Mouse (Mus musculus) bone marrow macrophage, adult 2 months (primary cell): ENCODE results near the gene Plpp2. TPM values are rescaled to one million over a fixed set of nuclear protein-coding genes. Genes with fewer than 3 reads are reported as not detected.

Experiments used
- H3K27ac ChIP-seq: 2 replicates; pipeline ENCODE4 v1.5.1; 2012; ENCODE audit warnings: low read depth, low read length; ENCODE audit not compliant: insufficient read depth
- H3K4me1 ChIP-seq: 2 replicates; pipeline ENCODE4 v1.6.1; 2012; ENCODE audit warnings: low read length; ENCODE audit not compliant: control insufficient read depth, insufficient read depth
- H3K4me3 ChIP-seq: 2 replicates; pipeline ENCODE4 v1.5.1; 2012; ENCODE audit warnings: mild to moderate bottlenecking, low read length, moderate library complexity; ENCODE audit not compliant: insufficient read depth
- CTCF ChIP-seq: IDR thresholded peaks from 2 replicates; pipeline ENCODE4 v1.5.1; 2012; ENCODE audit warnings: low read depth, mild to moderate bottlenecking, low read length, moderate library complexity
- POLR2A ChIP-seq: IDR thresholded peaks from 2 replicates; pipeline ENCODE4 v1.6.1; 2012; ENCODE audit warnings: mild to moderate bottlenecking, low read depth, low read length, borderline replicate concordance
- polyA plus RNA-seq: library from polyadenylated mRNA; stranded (reverse); fragments of >200 nt; gene quantifications from 2 replicates; pipeline ENCODE4 v1.2.4, GENCODE M21; 2012; ENCODE audit not compliant: missing spikeins, insufficient read depth, insufficient read length

Gene Plpp2
- polyA plus RNA-seq, result 16.9 and 21.1 TPM in 2 replicates

DNA sequence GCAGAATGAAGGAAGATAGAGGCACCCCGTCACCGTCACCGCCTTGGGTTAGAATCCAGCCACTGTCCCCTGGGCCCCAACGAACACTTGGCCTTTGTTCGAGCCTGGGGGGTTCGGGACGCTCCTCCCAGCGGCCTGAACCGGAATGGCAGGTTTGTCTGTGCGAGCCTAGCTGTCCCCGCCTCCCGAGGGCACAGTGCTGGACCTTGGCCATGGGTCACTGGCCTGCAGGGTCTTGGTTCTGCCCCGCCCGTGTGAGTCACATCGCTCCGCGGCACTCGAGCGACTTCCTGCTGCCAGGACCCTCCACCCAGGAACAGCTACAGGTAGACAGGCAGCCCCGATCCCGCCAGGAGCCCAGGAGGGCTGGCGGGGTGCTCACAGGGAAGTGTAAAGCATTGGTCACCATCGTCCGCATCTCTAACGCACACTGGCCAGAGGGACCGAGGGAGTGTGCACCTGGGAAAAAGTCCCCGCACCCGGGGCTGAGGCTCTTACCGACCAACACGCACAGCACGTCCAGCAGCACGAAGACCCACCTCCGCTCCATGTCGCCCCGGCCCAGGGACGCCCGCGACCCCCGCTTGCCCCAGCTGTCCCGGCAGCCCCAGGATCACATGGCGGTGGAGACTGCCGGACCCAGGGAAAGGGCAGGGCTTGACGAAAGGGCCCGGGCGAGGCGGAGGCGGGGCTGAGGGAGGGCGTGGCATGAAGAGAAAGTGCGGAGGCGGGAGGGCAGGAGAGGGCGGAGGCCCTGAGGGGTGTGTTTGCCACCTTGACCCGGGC is at the start of gene Plpp2:
TSS of gene Plpp2 (minus strand) at position 671 of the 786 bp plus-strand sequence.
- H3K27ac ChIP-seq, result peak within 1 kb of the TSS; percentile 3; the same call in 1 of the 2 replicates
- peak within 1 kb of the TSS; percentile 90 for H3K4me3 ChIP-seq
- H3K4me1 ChIP-seq, result peaks cover 20% of the 10 kb centered on the region
- TF ChIP-seq POLR2A (no peak), CTCF (no peak; the same call in none of the 2 replicates)

DNA sequence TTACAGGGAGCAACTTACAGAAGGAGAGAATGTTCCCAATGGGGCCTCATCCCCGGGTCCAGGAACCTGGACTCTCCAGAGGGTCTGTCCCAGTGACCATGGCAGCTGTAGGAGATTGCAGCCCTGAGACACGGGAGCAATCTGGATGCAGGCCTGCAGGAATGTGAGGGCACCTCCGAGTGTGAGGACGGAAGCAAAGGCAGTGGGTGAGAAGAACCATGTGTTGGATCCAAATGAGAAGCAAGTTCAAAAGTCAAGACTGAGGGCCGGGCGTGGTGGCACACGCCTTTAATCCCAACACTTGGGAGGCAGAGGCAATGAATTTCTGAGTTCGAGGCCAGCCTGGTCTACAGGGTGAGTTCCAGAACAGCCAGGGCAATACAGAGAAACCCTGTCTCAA is 47.9 kb upstream of the Plpp2 start:
- no peak overlapping the region for H3K4me3 ChIP-seq
- no peak overlapping the region for H3K27ac ChIP-seq
- no peaks in the 10 kb centered on the region for H3K4me1 ChIP-seq
- TF ChIP-seq CTCF, result no peak
- no peak for TF ChIP-seq POLR2A

DNA sequence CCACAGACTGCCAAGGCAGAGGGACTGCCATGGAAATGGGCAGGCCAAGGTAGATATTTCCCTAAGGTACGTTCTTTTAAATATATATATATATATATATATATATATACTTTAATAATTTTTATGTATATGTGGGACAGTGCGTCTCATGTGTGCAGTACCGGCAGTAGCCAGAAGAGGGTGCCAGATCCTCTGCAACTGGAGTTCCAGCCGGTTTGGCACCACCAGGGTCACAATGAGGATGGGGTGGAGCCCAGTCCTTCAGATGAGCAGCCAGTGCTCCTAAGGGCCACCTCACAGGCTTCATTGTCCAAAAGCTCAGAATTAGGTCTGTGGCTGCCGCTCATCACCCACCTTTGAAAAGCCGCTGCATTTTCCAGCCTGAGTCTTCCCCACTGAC is 47.2 kb upstream of the Plpp2 start:
- no peaks in the 10 kb centered on the region for H3K4me1 ChIP-seq
- TF ChIP-seq POLR2A (no peak), CTCF (peak; percentile 68; the same call in 1 of the 2 replicates)
- H3K4me3 ChIP-seq, result no peak overlapping the region

DNA sequence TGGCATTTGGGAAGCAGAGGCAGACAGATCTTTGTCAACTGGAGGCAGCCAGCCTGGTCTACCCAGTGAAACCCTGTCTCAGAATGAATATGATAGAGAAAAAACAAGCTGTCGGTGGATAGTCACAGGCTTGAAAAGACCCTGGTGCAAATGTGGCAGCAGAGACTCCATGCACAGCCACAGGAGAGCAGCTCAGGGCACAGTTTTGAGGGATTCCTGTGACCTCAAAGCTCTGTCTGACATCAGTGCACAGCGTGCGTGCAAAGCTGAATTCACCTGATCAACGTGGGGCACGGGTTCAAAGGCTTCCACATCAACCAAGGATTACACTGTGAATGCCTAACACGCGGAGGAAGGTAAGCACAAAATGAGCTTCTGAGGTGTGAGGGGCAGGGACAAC is 46.8 kb upstream of the Plpp2 start:
- H3K4me3 ChIP-seq, result no peak overlapping the region
- no peaks in the 10 kb centered on the region for H3K4me1 ChIP-seq
- TF ChIP-seq POLR2A (no peak), CTCF (no peak)
- H3K27ac ChIP-seq, result no peak overlapping the region

More for the DNA sequence above, 47.2 kb upstream of the Plpp2 start:
- H3K27ac ChIP-seq, result no peak overlapping the region

DNA sequence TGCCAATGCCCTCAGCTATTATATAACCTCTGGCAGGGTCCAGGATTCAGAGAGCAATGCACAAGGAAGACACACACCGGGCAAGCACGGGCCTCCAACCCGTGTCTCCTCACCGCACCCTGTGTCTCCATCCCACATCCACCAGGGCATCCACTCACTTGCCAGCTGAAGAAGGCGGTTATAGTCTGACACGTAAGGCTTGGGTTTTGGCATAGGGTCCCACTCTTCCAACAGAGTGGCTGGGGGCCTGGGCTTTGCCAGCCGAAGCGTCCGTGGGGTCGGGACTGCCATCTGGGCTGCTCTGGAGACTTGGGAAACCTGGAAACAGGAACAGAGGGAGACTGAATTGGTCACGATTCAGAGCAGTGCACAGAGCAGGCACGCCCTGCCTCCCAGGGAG is 46.2 kb upstream of the Plpp2 start:
- H3K4me3 ChIP-seq, result no peak overlapping the region
- H3K4me1 ChIP-seq, result no peaks in the 10 kb centered on the region
- H3K27ac ChIP-seq, result no peak overlapping the region
- no peak for TF ChIP-seq POLR2A
- TF ChIP-seq CTCF, result no peak

DNA sequence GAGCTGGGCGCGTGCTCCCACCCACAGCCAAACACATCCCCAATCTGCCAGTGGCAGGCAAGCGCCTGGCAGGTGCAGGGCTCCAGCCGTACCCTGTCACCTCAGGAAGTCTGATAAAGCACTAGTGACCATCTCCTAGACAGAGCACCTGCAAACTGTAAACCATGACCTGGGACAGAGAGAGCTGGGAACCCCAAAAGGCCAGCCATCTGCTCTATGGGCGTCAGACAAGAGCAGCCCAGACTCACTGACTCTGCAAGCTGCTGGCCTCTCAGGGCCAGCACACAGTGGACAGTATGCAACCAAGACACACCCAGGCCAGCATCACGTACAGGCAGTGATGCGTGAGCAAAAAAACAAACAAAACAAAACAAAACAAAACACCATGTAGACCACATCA is 45.3 kb upstream of the Plpp2 start:
- Histone ChIP-seq H3K4me1 (no peaks in the 10 kb centered on the region), H3K4me3 (no peak overlapping the region), H3K27ac (no peak overlapping the region)
- TF ChIP-seq POLR2A (no peak), CTCF (no peak)

DNA sequence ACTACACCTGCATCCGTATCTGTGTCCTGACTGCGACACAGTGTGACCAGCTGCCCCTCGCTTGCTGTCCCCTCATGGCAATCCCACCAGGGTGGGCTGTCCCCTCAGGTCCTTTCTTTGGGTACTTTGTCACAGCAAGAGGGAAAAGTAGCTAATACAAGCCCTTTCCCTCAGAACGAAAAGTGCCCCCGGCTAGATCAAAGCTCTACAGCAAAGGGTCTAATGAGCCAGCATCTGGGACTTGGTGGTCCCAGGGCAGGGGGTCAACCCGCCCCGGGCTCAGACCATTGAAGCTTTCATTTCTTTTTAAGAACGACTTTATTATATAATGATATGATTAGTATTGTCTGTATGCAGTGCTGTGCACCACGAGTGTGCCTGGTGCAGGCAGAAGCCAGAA is 44.7 kb upstream of the Plpp2 start:
- H3K4me1 ChIP-seq, result no peaks in the 10 kb centered on the region
- no peak overlapping the region for H3K4me3 ChIP-seq
- TF ChIP-seq POLR2A (no peak), CTCF (no peak)
- H3K27ac ChIP-seq, result no peak overlapping the region

DNA sequence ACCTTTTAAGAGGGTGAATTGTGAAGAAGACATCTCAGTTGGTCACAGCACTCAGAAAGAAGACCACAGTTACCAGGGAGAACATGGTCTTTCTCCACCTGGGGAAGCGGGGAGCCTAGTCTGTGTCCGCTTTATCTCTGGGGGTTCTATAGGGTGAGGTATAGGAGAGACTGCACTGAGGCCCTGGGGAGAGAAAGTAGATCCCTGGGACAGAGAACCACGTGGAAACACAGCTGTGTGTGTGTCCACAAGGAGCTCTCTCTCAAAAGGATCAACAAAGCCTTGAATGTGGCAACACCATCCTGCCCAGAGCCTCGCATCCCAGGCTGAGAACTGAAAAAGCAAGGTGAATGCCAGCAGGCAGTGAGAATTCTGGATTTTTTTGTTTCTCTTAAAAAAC is 43.8 kb upstream of the Plpp2 start:
- Histone ChIP-seq H3K4me1 (no peaks in the 10 kb centered on the region), H3K27ac (no peak overlapping the region), H3K4me3 (no peak overlapping the region)
- TF ChIP-seq CTCF, result no peak
- TF ChIP-seq POLR2A, result no peak

DNA sequence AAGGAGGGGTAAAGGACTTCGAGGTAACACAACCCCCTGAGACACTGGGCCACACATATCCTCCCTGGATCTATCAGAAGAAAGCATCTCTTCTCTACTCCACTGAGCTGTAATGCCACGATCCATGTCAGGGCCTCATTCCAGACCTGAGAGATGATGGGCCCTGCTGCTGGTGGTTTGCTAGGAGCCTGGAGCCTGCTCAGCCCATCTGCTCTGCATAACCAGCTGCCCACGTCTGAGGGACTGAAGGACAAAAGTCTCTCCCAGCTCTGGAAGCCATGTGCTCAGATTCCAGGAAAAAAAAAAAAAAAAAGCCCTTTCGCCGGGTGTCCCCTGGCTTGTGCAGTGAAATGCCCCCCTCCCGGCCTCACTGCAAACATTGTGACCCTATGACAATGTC is 42.2 kb upstream of the Plpp2 start:
- Histone ChIP-seq H3K4me3 (no peak overlapping the region), H3K27ac (no peak overlapping the region), H3K4me1 (no peaks in the 10 kb centered on the region)
- no peak for TF ChIP-seq POLR2A
- TF ChIP-seq CTCF, result no peak

DNA sequence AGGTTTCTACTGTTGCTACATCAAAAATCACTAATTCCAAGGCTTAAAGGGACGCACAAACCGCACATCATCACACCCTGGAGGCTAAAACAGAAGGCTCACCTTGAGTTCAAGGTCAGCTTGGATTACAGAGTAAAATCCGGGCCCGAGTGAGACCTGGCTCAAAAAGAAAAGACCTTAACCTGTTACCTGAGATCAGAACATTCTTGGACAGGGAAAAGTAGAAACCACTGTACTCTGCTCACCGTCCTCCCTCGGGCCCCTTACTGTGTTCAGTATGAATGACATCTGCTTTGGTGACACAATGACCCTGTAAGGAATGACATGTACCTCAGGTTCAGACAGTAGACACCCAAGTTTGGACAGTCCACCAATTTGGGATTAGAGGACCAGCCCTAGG is 41.2 kb upstream of the Plpp2 start:
- Histone ChIP-seq H3K27ac (no peak overlapping the region), H3K4me1 (no peaks in the 10 kb centered on the region), H3K4me3 (no peak overlapping the region)
- TF ChIP-seq CTCF (no peak), POLR2A (no peak)

DNA sequence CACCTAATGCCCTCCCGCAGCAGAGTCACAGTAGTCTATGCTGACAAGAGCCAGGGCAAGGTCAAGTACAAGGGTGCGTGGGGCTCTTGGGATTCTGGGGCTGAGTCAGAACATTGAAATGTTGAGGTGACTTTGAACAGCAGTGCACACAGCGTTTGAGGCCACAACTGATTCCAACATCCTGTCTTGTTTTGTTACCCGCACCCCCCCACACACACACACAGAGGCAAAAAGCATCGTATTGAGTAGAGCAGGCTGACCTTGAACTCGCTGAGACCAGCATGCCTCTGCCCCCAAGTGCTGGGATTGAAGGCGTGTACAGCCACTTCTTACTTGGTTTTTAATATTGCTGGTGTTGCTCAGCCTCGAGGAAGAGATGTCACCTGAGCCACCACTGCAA is 40.8 kb upstream of the Plpp2 start:
- Histone ChIP-seq H3K27ac (no peak overlapping the region), H3K4me3 (no peak overlapping the region), H3K4me1 (no peaks in the 10 kb centered on the region)
- TF ChIP-seq CTCF (no peak), POLR2A (no peak)
